Mouse (Mus musculus): Measurements from ENCODE around the gene Amhr2.

The Amhr2 gene

GRCm38 (mm10) chr15:102470605-102471294 lies 25.6 kb downstream of the Amhr2 start:
- DNase-seq (ENCODE audit: low spot score in 2 of 2): peak; percentile 52 to 63

- DNase-seq (ENCODE audit: low spot score in 2 of 2): no peak
These were observed 26.1 kb downstream of the Amhr2 start for GRCm38 (mm10) chr15:102471295-102471645.

GRCm38 (mm10) chr15:102471727-102472126 lies 26.6 kb downstream of the Amhr2 start:
- no peak for DNase-seq (ENCODE audit: low spot score in 2 of 2)

GRCm38 (mm10) chr15:102473246-102473645 lies 28.1 kb downstream of the Amhr2 start:
- no peak for DNase-seq (ENCODE audit: low spot score in 2 of 2)

GRCm38 (mm10) chr15:102474520-102474919 lies 29.4 kb downstream of the Amhr2 start:
- no peak for DNase-seq (ENCODE audit: low spot score in 2 of 2)

- no peak for DNase-seq (ENCODE audit: low spot score in 2 of 2)
These were observed 38.0 kb downstream of the Amhr2 start for GRCm38 (mm10) chr15:102483136-102483535.

- DNase-seq (ENCODE audit: low spot score in 2 of 2): no peak
These were observed 40.7 kb downstream of the Amhr2 start for GRCm38 (mm10) chr15:102485853-102486252.

GRCm38 (mm10) chr15:102487664-102488063 lies 42.5 kb downstream of the Amhr2 start:
- no peak for DNase-seq (ENCODE audit: low spot score in 2 of 2)

- no peak for DNase-seq (ENCODE audit: low spot score in 2 of 2)
These were observed 53.2 kb downstream of the Amhr2 start for GRCm38 (mm10) chr15:102498322-102498721.

GRCm38 (mm10) chr15:102499370-102499769 lies 54.2 kb downstream of the Amhr2 start:
- no peak for DNase-seq (ENCODE audit: low spot score in 2 of 2)

GRCm38 (mm10) chr15:102499851-102500250 lies 54.7 kb downstream of the Amhr2 start:
- DNase-seq (ENCODE audit: low spot score in 2 of 2): no peak

GRCm38 (mm10) chr15:102500479-102500878 lies 55.3 kb downstream of the Amhr2 start:
- DNase-seq (ENCODE audit: low spot score in 2 of 2): no peak

- DNase-seq (ENCODE audit: low spot score in 2 of 2): no peak
These were observed 56.1 kb downstream of the Amhr2 start for GRCm38 (mm10) chr15:102501084-102501814.

- no peak for DNase-seq (ENCODE audit: low spot score in 2 of 2)
These were observed 57.2 kb downstream of the Amhr2 start for GRCm38 (mm10) chr15:102502254-102502840.

- DNase-seq (ENCODE audit: low spot score in 2 of 2): no peak
These were observed 58.3 kb downstream of the Amhr2 start, which contains the start of gene Gm10337 for GRCm38 (mm10) chr15:102503447-102503846. Gene Gm10337 (plus strand): TSS chr15:102503722.

All from spleen, postnatal 14 days (tissue).